Mouse (Mus musculus) embryonic facial prominence, embryonic 12.5 days (tissue): ENCODE data around the gene Laptm4a. TPM values are rescaled to one million over a fixed set of nuclear protein-coding genes. Genes with fewer than 3 reads are reported as not detected.
A peak's percentile ranks its signal among the peaks of the same experiment; 100 is the strongest.

Source experiments
- ATAC-seq: fragments of 200-750 bp; cut with Nextera tagmentation; 2 replicates; pipeline ENCODE4 v1.8.0; 2017; ENCODE audit not compliant: insufficient number of reproducible peaks, insufficient read depth, low FRiP score, low TSS enrichment
- H3K27ac ChIP-seq: fragments of 300-500 bp; sonication (generic); 2 replicates; pipeline ENCODE4 v1.5.1; 2016; ENCODE audit warnings: mild to moderate bottlenecking
- H3K27me3 ChIP-seq: fragments of 300-500 bp; sonication (generic); 2 replicates; pipeline ENCODE4 v1.6.1; 2016; ENCODE audit warnings: mild to moderate bottlenecking, moderate library complexity
- H3K36me3 ChIP-seq: fragments of 300-500 bp; sonication (generic); 2 replicates; pipeline ENCODE4 v1.6.1; 2016; ENCODE audit warnings: mild to moderate bottlenecking
- H3K4me1 ChIP-seq: fragments of 300-500 bp; sonication (generic); 2 replicates; pipeline ENCODE4 v1.6.1; 2016
- H3K4me2 ChIP-seq: fragments of 300-500 bp; sonication (generic); replicated peaks from 2 replicates; pipeline ENCODE4 v1.6.1; 2016; ENCODE audit warnings: mild to moderate bottlenecking, moderate library complexity
- H3K4me3 ChIP-seq: fragments of 300-500 bp; sonication (generic); 2 replicates; pipeline ENCODE4 v1.5.1; 2016; ENCODE audit warnings: mild to moderate bottlenecking
- H3K9ac ChIP-seq: fragments of 300-500 bp; sonication (generic); 2 replicates; pipeline ENCODE4 v1.6.1; 2016; ENCODE audit warnings: mild to moderate bottlenecking, moderate library complexity
- H3K9me3 ChIP-seq: fragments of 300-500 bp; sonication (generic); 2 replicates; pipeline ENCODE4 v1.6.1; 2016; ENCODE audit warnings: mild to moderate bottlenecking, moderate library complexity
- WGBS: fragments of 180-500 bp; shearing (Covaris S2); methylation state at CpG from one replicate; pipeline ENCODE4 v1.1.7; 2016; 5-methylcytosine and 5-hydroxymethylcytosine counted together
- polyA plus RNA-seq: library from polyadenylated mRNA; unstranded; fragments of >200 nt; fragmentation: Nextera tagmentation; extraction: Ambion mirVana; gene quantifications from 2 replicates; pipeline ENCODE4 v1.2.1, GENCODE M21; 2016

The Laptm4a gene
- polyA plus RNA-seq, 1 experiment from 2014 or later: 307 TPM

GRCm38 (mm10) chr12:8888445-8888844 lies 33.0 kb upstream of the Laptm4a start:
- Histone ChIP-seq H3K9ac (no peak overlapping the region), H3K9me3 (no peaks in the 10 kb centered on the region), H3K4me3 (no peak overlapping the region), H3K27ac (no peak overlapping the region), H3K36me3 (no peaks in the 10 kb centered on the region), H3K4me2 (no peak overlapping the region), H3K27me3 (no peaks in the 10 kb centered on the region), H3K4me1 (peaks cover 22% of the 10 kb centered on the region)
- ATAC-seq: no peak
- WGBS: 28% methylated on average over 7 of the region's 7 CpGs

DNA sequence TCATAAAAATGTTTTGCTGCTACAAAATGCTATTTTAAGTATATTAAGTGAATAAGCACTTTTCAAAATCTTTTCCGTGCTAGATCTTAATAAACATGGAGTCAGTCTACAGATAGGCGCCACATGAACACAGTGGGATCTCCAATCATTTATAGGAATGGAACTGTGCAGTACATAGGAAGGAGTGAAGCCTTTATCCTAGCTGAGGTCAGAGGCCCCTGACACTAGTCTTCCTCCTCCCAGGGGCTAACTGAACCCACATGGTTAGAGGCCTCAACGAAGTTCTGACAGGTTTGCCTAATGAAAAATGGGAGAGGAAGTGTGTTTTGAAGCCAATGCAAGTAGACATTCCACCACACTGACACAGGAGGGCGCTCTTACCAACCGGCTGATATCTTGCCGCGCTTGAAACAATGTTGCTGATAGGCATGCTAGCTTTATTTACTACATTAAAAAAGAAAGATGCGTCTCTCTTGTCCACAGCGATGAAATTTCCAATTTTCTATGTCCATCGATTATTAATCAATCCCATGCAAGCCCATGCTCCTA lies 32.3 kb upstream of the Laptm4a start:
- H3K4me3 ChIP-seq: no peak overlapping the region
- no peaks in the 10 kb centered on the region for H3K36me3 ChIP-seq
- H3K9me3 ChIP-seq: no peaks in the 10 kb centered on the region
- no peak overlapping the region for H3K9ac ChIP-seq
- H3K27me3 ChIP-seq: no peaks in the 10 kb centered on the region
- no peak overlapping the region for H3K4me2 ChIP-seq
- peaks cover 25% of the 10 kb centered on the region for H3K4me1 ChIP-seq
- ATAC-seq: no peak
- H3K27ac ChIP-seq: no peak overlapping the region
- 19% methylated on average over 10 of the region's 10 CpGs for WGBS

GRCm38 (mm10) chr12:8892876-8893532 lies 28.5 kb upstream of the Laptm4a start:
- WGBS: 44% methylated on average over 15 of the region's 21 CpGs
- H3K27me3 ChIP-seq: no peaks in the 10 kb centered on the region
- peaks cover 16% of the 10 kb centered on the region; the same call in 1 of the 2 replicates for H3K4me1 ChIP-seq
- H3K9me3 ChIP-seq: no peaks in the 10 kb centered on the region
- no peak overlapping the region for H3K27ac ChIP-seq
- no peak for ATAC-seq
- H3K36me3 ChIP-seq: no peaks in the 10 kb centered on the region
- H3K4me2 ChIP-seq: peak overlapping the region; percentile 21; the same call in 1 of the 2 replicates
- H3K9ac ChIP-seq: no peak overlapping the region
- H3K4me3 ChIP-seq: no peak overlapping the region

- WGBS: 17% methylated on average over 7 of the region's 7 CpGs
Observed at GRCm38 (mm10) chr12:8897140-8897539, 24.3 kb upstream of the Laptm4a start.

DNA sequence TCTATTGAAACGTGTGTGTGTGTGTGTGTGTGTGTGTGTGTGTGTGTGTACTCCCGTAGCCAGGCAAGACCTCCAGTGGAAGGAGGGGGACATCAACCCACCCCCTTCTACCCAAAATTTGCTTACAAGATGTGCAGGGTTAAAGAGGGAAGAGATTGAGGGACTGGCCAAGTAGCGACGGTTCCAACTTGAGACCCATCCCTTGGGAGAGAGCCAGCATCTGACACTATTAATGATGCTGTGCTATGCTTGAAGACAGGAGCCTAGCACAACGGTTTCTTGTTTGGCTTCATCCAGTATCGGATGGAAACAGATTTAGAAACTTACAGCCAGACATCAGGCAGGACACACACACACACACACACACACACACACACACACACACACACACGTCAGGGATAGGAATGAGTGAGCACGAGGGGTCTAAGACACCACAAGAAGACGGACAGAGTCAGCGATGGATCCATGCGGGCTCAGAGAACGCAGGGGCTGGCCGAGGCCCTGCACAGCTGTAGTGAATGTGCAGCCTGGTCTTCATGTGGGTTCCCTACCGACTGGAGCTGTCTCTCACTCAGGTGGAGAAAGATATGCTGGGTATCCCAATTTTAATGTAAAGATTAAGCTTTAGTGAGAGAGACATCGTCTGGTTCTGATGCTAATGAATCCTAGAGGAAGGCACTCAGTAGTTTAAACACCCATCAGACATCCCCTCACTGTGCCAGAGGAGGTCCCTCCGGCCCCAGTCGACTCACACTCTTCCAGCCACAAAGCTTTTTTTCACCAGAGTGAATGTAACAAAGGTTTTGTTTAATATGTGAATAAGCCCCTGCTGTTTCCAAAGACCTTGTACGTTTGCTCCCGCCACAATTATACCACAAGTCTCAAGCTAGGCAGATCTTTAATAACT lies 22.3 kb upstream of the Laptm4a start:
- Histone ChIP-seq H3K4me1 (peaks cover 39% of the 10 kb centered on the region), H3K4me2 (no peak overlapping the region), H3K9me3 (no peaks in the 10 kb centered on the region), H3K27ac (peak overlapping the region; percentile 46), H3K4me3 (no peak overlapping the region), H3K9ac (no peak overlapping the region), H3K27me3 (no peaks in the 10 kb centered on the region), H3K36me3 (no peaks in the 10 kb centered on the region)
- 59% methylated on average over 19 of the region's 19 CpGs for WGBS
- ATAC-seq: no peak

More at GRCm38 (mm10) chr12:8897140-8897539, 24.3 kb upstream of the Laptm4a start:
- Histone ChIP-seq H3K27ac (peak overlapping the region; percentile 37; the same call in 1 of the 2 replicates), H3K27me3 (no peaks in the 10 kb centered on the region), H3K4me2 (no peak overlapping the region), H3K4me1 (peaks cover 44% of the 10 kb centered on the region), H3K36me3 (no peaks in the 10 kb centered on the region), H3K9me3 (no peaks in the 10 kb centered on the region), H3K4me3 (no peak overlapping the region), H3K9ac (no peak overlapping the region)
- no peak for ATAC-seq

- Histone ChIP-seq H3K4me3 (no peak overlapping the region), H3K27me3 (no peaks in the 10 kb centered on the region), H3K27ac (peak overlapping the region; percentile 74), H3K36me3 (no peaks in the 10 kb centered on the region), H3K9ac (no peak overlapping the region), H3K4me1 (peaks cover 39% of the 10 kb centered on the region), H3K4me2 (no peak overlapping the region), H3K9me3 (no peaks in the 10 kb centered on the region)
- WGBS: 19% methylated on average over 4 of the region's 4 CpGs
- ATAC-seq: peak; percentile 38; the same call in 1 of the 2 replicates
Observed at GRCm38 (mm10) chr12:8900107-8900698, 21.3 kb upstream of the Laptm4a start.

DNA sequence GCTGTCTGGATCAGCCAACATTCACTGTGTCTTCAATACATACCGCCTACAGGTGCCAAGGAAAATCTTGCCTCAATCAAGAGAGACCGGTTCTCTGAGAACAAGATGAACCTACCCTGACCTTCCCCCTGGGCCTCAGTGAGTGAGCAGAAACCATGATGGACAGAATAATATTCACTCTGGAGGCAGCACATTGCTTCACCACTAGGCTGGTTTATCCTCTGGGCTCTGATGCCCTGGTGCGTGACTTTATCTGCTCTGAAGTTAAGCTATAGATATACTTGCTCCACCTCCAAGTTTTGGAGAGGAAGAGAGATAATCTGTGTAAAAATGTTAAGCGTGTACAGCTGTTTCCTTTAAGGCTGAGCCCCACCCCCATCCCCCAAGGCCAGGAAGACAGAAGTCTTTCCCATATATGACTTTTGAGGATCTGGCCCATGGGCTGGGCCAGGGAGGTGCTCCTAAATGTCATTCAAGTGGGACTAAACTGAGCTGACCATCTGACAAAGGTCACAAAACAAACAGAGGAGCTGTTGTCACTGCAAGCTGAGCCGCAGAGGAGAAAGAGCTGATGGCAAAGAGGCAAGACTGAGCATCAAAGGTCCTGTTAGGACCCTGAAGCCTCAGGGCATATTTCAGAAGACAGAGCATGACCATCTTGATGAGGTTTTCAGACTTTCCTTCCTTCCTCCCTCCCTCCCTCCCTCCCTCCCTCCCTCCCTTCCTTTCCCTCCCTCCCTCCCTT lies 20.4 kb upstream of the Laptm4a start:
- peak overlapping the region; percentile 74 for H3K27ac ChIP-seq
- 20% methylated on average over 5 of the region's 5 CpGs for WGBS
- H3K4me1 ChIP-seq: peaks cover 39% of the 10 kb centered on the region

GRCm38 (mm10) chr12:8901934-8902333 lies 19.5 kb upstream of the Laptm4a start:
- Histone ChIP-seq H3K36me3 (no peaks in the 10 kb centered on the region), H3K4me1 (peaks cover 35% of the 10 kb centered on the region), H3K4me3 (no peak overlapping the region), H3K27ac (no peak overlapping the region), H3K4me2 (no peak overlapping the region), H3K27me3 (no peaks in the 10 kb centered on the region), H3K9me3 (no peaks in the 10 kb centered on the region), H3K9ac (no peak overlapping the region)
- 18% methylated on average over 2 of the region's 2 CpGs for WGBS
- ATAC-seq: no peak

More for the DNA sequence above, 20.4 kb upstream of the Laptm4a start:
- Histone ChIP-seq H3K36me3 (no peaks in the 10 kb centered on the region), H3K4me3 (no peak overlapping the region), H3K9ac (no peak overlapping the region), H3K9me3 (no peaks in the 10 kb centered on the region), H3K4me2 (no peak overlapping the region), H3K27me3 (no peaks in the 10 kb centered on the region)
- ATAC-seq: peak; percentile 38; the same call in 1 of the 2 replicates

- no peak for ATAC-seq
- WGBS: 30% methylated on average over 3 of the region's 3 CpGs
- no peaks in the 10 kb centered on the region for H3K27me3 ChIP-seq
- H3K36me3 ChIP-seq: no peaks in the 10 kb centered on the region
- H3K9me3 ChIP-seq: no peaks in the 10 kb centered on the region
- H3K4me3 ChIP-seq: no peak overlapping the region
- no peak overlapping the region for H3K27ac ChIP-seq
- H3K4me2 ChIP-seq: no peak overlapping the region
- H3K9ac ChIP-seq: no peak overlapping the region
- H3K4me1 ChIP-seq: peaks cover 32% of the 10 kb centered on the region
Observed at GRCm38 (mm10) chr12:8902479-8902878, 19.0 kb upstream of the Laptm4a start.

- Histone ChIP-seq H3K4me1 (peaks cover 46% of the 10 kb centered on the region), H3K27me3 (no peaks in the 10 kb centered on the region), H3K9me3 (no peaks in the 10 kb centered on the region), H3K36me3 (no peaks in the 10 kb centered on the region), H3K9ac (0 out of 2 replicates have a peak overlapping the region, but pooled peaks have one; percentile 4), H3K27ac (peak overlapping the region; percentile 94), H3K4me2 (peak overlapping the region; percentile 24; the same call in 1 of the 2 replicates), H3K4me3 (no peak overlapping the region)
- peak; percentile 57 for ATAC-seq
- WGBS: 6% methylated on average over 16 of the region's 16 CpGs
Observed at GRCm38 (mm10) chr12:8912860-8913685, 8.4 kb upstream of the Laptm4a start.
